Mouse (Mus musculus): ENCODE measurements around the gene Lrrfip1.

The Lrrfip1 gene

DNA sequence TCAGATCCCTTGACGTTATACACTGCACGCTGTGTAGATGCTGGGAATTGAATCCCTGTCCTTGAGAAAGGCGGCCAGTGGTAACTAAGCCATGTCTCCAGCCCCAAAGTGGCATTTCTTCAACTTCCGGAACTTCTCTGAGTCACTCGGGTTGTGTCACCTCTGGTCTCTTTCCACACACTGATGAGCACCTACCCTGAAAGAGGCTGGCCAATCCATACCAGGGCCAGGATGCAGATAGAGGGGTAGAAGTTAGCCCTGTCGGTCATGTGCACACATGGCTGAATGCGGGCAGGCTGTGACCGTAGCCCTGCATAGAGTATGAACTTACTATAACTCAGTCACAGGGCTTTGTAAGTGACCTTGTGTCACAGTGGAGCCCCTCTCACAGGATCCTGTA, 57.9 kb downstream of the Lrrfip1 start:
- DNase-seq (ENCODE audit: low read depth, low spot score) = no peak

- no peak for DNase-seq (ENCODE audit: low read depth, low spot score)
Measured at GRCm38 (mm10) chr1:91057311-91058245, 59.0 kb downstream of the Lrrfip1 start.

- no peak for DNase-seq (ENCODE audit: low read depth, low spot score)
Measured at GRCm38 (mm10) chr1:91058251-91058650, 59.7 kb downstream of the Lrrfip1 start.

- no peak for DNase-seq (ENCODE audit: low read depth, low spot score)
Measured at GRCm38 (mm10) chr1:91059792-91060604, 61.5 kb downstream of the Lrrfip1 start.

DNA sequence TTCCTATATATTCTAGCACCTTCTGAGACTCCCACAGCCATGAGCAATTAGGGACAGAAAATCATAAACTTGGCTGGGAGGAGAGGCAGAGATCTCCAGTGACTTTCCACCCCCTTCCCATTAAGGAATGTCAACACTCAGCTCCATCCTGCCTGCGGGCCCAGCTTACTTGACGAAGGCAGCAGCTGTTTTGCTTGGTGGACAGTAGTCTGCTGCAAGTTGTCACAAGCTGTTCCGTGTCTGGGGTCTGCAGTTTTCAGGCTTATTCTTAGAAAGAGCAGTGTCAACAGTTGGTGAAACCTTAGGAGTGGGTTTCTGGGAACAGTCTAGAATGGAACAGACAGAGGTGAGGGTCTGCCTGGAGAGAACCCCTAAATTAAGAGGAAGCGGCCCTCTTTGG, 62.6 kb downstream of the Lrrfip1 start:
- no peak for DNase-seq (ENCODE audit: low read depth, low spot score)

DNA sequence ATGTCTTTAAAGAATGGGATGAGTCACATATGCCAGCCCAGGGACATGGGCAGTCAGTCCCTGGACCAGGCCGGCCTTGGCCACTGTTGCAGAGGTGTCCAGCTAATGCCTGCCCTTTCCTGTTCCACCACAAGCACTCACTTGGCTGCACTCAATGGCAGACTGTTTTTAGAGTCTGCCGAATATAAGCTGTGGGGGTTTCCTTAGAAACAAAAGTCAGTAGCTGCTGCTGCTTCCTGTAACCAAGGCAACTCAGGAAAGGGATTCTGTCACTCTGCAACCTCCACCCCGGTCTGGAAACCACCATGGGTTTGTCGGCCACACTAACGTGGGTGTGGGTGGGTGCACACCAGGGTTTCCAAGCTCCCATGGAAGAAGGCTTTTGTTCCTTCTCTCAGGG, 63.8 kb downstream of the Lrrfip1 start:
- no peak for DNase-seq (ENCODE audit: low read depth, low spot score)

DNA sequence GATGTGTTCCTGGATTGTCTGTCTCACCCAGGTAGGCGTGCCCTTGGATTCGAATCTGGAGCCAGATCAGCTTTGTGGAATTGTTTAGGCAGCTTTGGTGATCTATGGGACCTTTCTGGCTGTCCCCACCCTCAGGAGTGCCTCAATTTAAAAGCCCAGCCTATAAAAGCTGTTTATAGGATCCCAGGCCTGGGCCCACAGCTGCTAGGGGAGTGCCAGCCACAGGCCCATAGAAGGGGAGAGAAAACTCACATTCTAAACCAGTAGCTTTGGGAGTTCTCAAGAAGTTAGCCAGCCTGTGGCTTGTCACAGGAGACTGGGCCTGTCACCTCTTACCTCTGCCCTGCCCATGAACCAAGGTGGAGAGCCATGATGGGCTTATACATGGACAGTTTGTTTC, 65.5 kb downstream of the Lrrfip1 start:
- DNase-seq (ENCODE audit: low read depth, low spot score) = no peak

GRCm38 (mm10) chr1:91064903-91065525, 66.5 kb downstream of the Lrrfip1 start:
- DNase-seq (ENCODE audit: low read depth, low spot score) = no peak

GRCm38 (mm10) chr1:91066061-91066460, 67.5 kb downstream of the Lrrfip1 start:
- DNase-seq (ENCODE audit: low read depth, low spot score) = no peak

DNA sequence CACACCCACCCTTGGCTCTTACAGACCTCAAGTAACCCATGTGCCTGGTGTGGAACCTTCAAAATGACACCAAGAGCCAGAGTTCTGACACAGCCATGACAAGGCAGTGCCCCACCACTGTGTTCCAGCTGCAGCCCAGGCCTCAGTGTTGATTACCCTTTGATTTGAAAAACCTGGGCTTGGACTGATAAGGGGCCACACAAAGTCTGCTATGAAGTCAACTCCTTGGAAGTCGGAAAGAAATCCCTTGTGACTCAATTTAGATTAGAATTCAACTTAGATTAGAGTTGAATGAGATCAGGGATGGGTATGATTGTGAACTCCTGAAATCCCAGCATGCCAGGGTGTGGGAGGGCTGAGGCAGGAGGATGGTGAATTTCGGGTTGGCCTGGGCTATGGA, 68.1 kb downstream of the Lrrfip1 start:
- DNase-seq (ENCODE audit: low read depth, low spot score) = no peak

- DNase-seq (ENCODE audit: low read depth, low spot score) = no peak
Measured at GRCm38 (mm10) chr1:91067716-91068115, 69.2 kb downstream of the Lrrfip1 start.

GRCm38 (mm10) chr1:91069575-91069974, 71.0 kb downstream of the Lrrfip1 start:
- no peak for DNase-seq (ENCODE audit: low read depth, low spot score)

DNA sequence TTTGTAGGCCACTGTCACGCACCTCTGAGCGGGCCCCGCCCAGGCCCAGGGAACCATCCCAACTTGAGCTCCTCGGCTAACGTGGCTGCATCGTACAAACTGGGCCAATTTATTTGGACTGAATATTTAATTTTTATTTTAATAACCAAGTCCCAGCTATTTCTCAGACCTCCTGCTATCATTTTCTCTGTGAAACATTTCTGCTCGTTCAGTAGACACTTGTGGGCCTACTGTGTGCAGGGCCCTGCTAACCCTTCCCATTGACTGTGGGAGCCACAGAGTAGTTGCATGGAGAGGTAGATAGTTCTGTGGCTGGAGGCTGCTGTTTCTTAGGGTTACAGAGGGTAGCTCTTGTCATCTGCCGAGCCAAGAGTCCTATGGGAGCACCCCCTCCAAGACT, 72.0 kb downstream of the Lrrfip1 start:
- no peak for DNase-seq (ENCODE audit: low read depth, low spot score)

- DNase-seq (ENCODE audit: low read depth, low spot score) = no peak
Measured at GRCm38 (mm10) chr1:91071671-91072290, 73.2 kb downstream of the Lrrfip1 start.

GRCm38 (mm10) chr1:91076946-91077345, 78.4 kb downstream of the Lrrfip1 start:
- DNase-seq (ENCODE audit: low read depth, low spot score) = no peak

GRCm38 (mm10) chr1:91077456-91077855, 78.9 kb downstream of the Lrrfip1 start:
- DNase-seq (ENCODE audit: low read depth, low spot score) = no peak

DNA sequence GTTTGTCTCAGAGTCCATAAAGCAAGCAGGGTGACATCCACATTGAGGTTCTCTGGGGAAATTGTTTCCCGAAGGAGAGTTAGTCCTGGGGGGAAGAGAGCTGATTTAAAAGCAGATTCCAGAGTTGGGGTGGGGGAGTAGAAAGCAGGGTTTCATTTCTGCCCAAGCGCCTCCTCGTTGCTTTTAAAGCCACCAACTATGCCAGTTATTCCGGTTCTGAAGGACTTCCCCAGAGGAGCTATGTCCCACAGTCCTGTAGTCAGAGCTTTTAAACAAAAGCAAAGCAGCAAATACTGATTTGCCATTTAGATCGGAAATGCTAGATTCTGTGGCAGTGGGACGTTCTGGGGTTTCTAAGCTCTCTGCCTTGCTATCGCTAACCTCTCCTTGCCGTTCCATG, 79.4 kb downstream of the Lrrfip1 start:
- DNase-seq (ENCODE audit: low read depth, low spot score) = no peak

DNA sequence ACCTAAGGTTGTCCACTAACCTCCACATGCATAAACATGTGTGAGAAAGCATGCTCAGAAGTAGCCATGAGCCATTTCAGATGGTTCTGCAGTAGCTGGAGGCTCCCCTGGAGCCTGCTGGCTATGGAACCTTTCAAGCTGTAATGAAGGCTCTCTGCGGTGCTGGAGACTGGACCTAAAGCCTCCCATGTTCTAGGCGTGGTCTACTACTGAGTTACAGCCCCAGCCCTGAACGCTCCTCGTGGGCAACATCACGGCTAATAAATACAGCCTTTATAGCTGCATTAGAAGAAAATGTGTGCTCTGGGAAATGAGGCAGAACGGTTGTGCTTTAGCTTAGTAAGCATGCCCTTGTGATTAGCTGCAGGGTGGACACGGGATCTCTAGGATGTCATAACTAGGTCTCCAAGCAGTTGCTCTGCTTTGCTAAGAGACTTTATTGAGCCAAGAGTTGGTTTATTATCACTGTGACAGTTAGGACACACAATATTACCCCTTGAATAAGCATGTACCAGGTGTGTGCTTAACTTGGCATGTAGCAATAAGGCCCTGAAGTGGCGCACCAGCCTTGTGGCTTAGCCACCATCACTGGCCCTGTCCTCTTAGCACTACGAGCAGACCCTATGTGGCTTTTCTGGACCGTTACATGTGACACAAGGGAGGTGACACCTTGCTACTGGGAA, 81.3 kb downstream of the Lrrfip1 start:
- no peak for DNase-seq (ENCODE audit: low read depth, low spot score)

- no peak for DNase-seq (ENCODE audit: low read depth, low spot score)
Measured at GRCm38 (mm10) chr1:91080423-91080749, 81.8 kb downstream of the Lrrfip1 start.

DNA sequence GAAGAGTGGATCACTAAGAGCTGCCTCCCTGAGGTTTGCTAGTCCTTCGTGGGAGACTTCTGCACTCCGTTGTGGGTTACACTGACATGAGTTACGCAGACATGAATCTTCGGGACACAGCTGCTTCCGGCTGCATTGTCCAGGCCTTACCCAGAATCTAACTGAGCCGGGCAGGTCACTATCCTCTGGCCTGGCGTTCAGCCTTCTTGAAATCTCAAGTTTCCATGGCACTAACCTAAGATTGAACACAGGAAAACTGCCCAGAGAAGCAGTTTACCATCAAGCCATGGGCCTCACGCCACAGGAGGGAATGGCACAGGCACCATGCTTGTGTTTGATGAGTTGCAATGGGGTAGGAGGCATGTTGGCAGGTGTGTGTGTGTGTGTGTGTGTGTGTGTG, 85.8 kb downstream of the Lrrfip1 start:
- no peak for DNase-seq (ENCODE audit: low read depth, low spot score)

DNA sequence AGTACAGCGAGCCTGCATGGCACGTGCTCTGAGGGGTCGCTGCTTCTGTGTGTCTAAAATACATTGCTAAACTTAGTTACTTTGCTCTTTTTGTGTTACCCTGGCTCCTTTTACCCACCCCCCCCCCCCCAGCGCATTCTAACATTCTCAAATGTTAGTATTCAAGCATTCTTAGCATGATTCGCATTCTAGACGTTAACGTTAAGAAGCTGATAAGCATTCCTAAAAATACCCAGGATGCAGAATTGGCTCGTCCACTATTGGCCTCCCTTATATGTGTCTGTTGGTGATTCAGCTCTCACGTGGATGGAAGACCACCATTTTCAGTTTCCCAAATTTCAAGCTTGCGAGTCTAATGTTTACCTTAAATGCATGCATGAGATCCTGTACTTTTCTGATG, 86.5 kb downstream of the Lrrfip1 start:
- DNase-seq (ENCODE audit: low read depth, low spot score) = no peak
